Mouse (Mus musculus) MEL (cell line): ENCODE results near the gene Slc16a6. TPM values are rescaled to one million over a fixed set of nuclear protein-coding genes. Genes with fewer than 3 reads are reported as not detected.

ENCODE experiments used
- DNase-seq: peaks from one replicate; pipeline ENCODE4 v3.0.0; 2011; ENCODE audit warnings: low read depth, low spot score
- H3K27ac ChIP-seq: 2 replicates; pipeline ENCODE4 v1.5.1; 2012; ENCODE audit warnings: low read depth, mild to moderate bottlenecking, control low read depth, low read length, moderate library complexity; ENCODE audit not compliant: control insufficient read depth
- H3K27me3 ChIP-seq, 2 experiments: fragments of 150-350 bp in 1 of 2; sonication (generic) in 1 of 2; 2 replicates each; pipeline ENCODE4 v1.6.1; 2012; ENCODE audit warnings: low read length in 2 of 2, mild to moderate bottlenecking in 2 of 2, improper control_type of control experiment in 1 of 2, moderate library complexity in 1 of 2; ENCODE audit not compliant: insufficient read depth in 2 of 2, control insufficient read depth in 1 of 2
- H3K36me3 ChIP-seq, 2 experiments: 2 replicates each; pipeline ENCODE4 v1.6.1; 2012 to 2014; ENCODE audit warnings: low read length in 2 of 2, improper control_type of control experiment in 1 of 2, inconsistent platforms in 1 of 2, mild to moderate bottlenecking in 1 of 2; ENCODE audit not compliant: insufficient read depth in 2 of 2, control insufficient read depth in 1 of 2
- H3K4me1 ChIP-seq, 2 experiments: fragments of 150-350 bp in 1 of 2; sonication (generic) in 1 of 2; 2 replicates each; pipeline ENCODE4 v1.6.1; 2012; ENCODE audit warnings: low read length in 2 of 2, improper control_type of control experiment in 1 of 2, mild to moderate bottlenecking in 1 of 2; ENCODE audit not compliant: insufficient read depth in 2 of 2, control insufficient read depth in 1 of 2
- H3K4me3 ChIP-seq, 2 experiments: fragments of 150-350 bp in 1 of 2; sonication (generic) in 1 of 2; 2 replicates each; pipeline ENCODE4 v1.5.1; 2012; ENCODE audit warnings: low read depth in 2 of 2, low read length in 2 of 2, mild to moderate bottlenecking in 2 of 2, moderate library complexity in 2 of 2, control low read depth in 1 of 2, improper control_type of control experiment in 1 of 2; ENCODE audit not compliant: control insufficient read depth in 1 of 2, insufficient read depth in 1 of 2
- H3K79me2 ChIP-seq: 2 replicates; pipeline ENCODE4 v1.6.1; 2012; ENCODE audit warnings: mild to moderate bottlenecking, low read length, moderate library complexity; ENCODE audit not compliant: control insufficient read depth, poor library complexity, insufficient read depth
- H3K9ac ChIP-seq: 2 replicates; pipeline ENCODE4 v1.6.1; 2012; ENCODE audit warnings: low read depth, mild to moderate bottlenecking, control low read depth, low read length, moderate library complexity; ENCODE audit not compliant: control insufficient read depth, poor library complexity, severe bottlenecking
- H3K9me3 ChIP-seq: fragments of 150-350 bp; sonication (generic); replicated peaks from 2 replicates; pipeline ENCODE4 v1.6.1; 2012; ENCODE audit warnings: mild to moderate bottlenecking, low read length, improper control_type of control experiment, moderate library complexity; ENCODE audit not compliant: insufficient read depth
- CHD1 ChIP-seq: IDR thresholded peaks from 2 replicates; pipeline ENCODE4 v1.6.1; 2012; ENCODE audit warnings: low read depth, mild to moderate bottlenecking, inconsistent platforms, low read length, improper control_type of control experiment
- CHD2 ChIP-seq: IDR thresholded peaks from 2 replicates; pipeline ENCODE4 v1.6.1; 2011; ENCODE audit warnings: low read length, improper control_type of control experiment
- CTCF ChIP-seq, 3 experiments: IDR thresholded peaks in 2 of 3; conservative IDR thresholded peaks in 1 of 3; 2 replicates each; pipeline ENCODE4 v1.5.1; 2011 to 2012; ENCODE audit warnings: low read length in 3 of 3, low read depth in 2 of 3, mild to moderate bottlenecking in 2 of 3, improper control_type of control experiment in 1 of 3, inconsistent platforms in 1 of 3, mixed read lengths in 1 of 3, moderate library complexity in 1 of 3; ENCODE audit not compliant: control insufficient read depth in 1 of 3, insufficient read depth in 1 of 3, poor library complexity in 1 of 3, severe bottlenecking in 1 of 3
- ELF1 ChIP-seq: IDR thresholded peaks from 2 replicates; pipeline ENCODE4 v1.6.1; 2014; ENCODE audit warnings: low read depth, mild to moderate bottlenecking, inconsistent platforms, low read length, improper control_type of control experiment, moderate library complexity
- EP300 ChIP-seq, 2 experiments: IDR thresholded peaks; 2 replicates each; pipeline ENCODE4 v1.6.1; 2011; ENCODE audit warnings: improper control_type of control experiment in 2 of 2, low read length in 2 of 2, low read depth in 1 of 2, mild to moderate bottlenecking in 1 of 2
- ETS1 ChIP-seq: IDR thresholded peaks from 2 replicates; pipeline ENCODE4 v1.6.1; 2012; ENCODE audit warnings: low read depth, mild to moderate bottlenecking, inconsistent platforms, low read length, improper control_type of control experiment, moderate library complexity
- GABPA ChIP-seq: IDR thresholded peaks from 2 replicates; pipeline ENCODE4 v1.6.1; 2012; ENCODE audit warnings: low read depth, mild to moderate bottlenecking, inconsistent platforms, low read length, improper control_type of control experiment, moderate library complexity
- GATA1 ChIP-seq: IDR thresholded peaks from 2 replicates; pipeline ENCODE4 v1.6.1; 2011; ENCODE audit warnings: low read depth, low read length, improper control_type of control experiment
- HCFC1 ChIP-seq: IDR thresholded peaks from 2 replicates; pipeline ENCODE4 v1.6.1; 2012; ENCODE audit warnings: low read depth, mild to moderate bottlenecking, inconsistent platforms, low read length, improper control_type of control experiment, moderate library complexity
- JUND ChIP-seq: IDR thresholded peaks from 2 replicates; pipeline ENCODE4 v1.6.1; 2011; ENCODE audit warnings: low read depth, mild to moderate bottlenecking, improper control_type of control experiment, low read length
- KAT2A ChIP-seq: conservative IDR thresholded peaks from 2 replicates; pipeline ENCODE4 v1.6.1; 2012; ENCODE audit warnings: low read depth, low read length, improper control_type of control experiment, inconsistent platforms
- MAX ChIP-seq: IDR thresholded peaks from 2 replicates; pipeline ENCODE4 v1.6.1; 2011; ENCODE audit warnings: low read length, improper control_type of control experiment
- MAZ ChIP-seq: IDR thresholded peaks from 2 replicates; pipeline ENCODE4 v1.6.1; 2012; ENCODE audit warnings: low read depth, mild to moderate bottlenecking, inconsistent platforms, low read length, improper control_type of control experiment
- MEF2A ChIP-seq: IDR thresholded peaks from 2 replicates; pipeline ENCODE4 v1.6.1; 2014; ENCODE audit warnings: low read depth, mild to moderate bottlenecking, inconsistent platforms, low read length, improper control_type of control experiment; ENCODE audit not compliant: poor library complexity, insufficient replicate concordance, severe bottlenecking; ENCODE audit errors: extremely low read depth
- MYB ChIP-seq: IDR thresholded peaks from 2 replicates; pipeline ENCODE4 v1.6.1; 2011; ENCODE audit warnings: mild to moderate bottlenecking, low read depth, low read length, improper control_type of control experiment
- MYC ChIP-seq: IDR thresholded peaks from 2 replicates; pipeline ENCODE4 v1.6.1; 2011; ENCODE audit warnings: low read depth, mild to moderate bottlenecking, low read length, improper control_type of control experiment, moderate library complexity
- POLR2AphosphoS5 ChIP-seq: IDR thresholded peaks from 2 replicates; pipeline ENCODE4 v1.6.1; 2012; ENCODE audit warnings: low read depth, borderline replicate concordance, mild to moderate bottlenecking, inconsistent platforms, low read length, moderate library complexity, mixed read lengths
- TAL1 ChIP-seq: IDR thresholded peaks from 2 replicates; pipeline ENCODE4 v1.6.1; 2012; ENCODE audit warnings: mild to moderate bottlenecking, inconsistent platforms, low read length, moderate library complexity, mixed read lengths
- TCF12 ChIP-seq: IDR thresholded peaks from 2 replicates; pipeline ENCODE4 v1.6.1; 2014; ENCODE audit warnings: low read depth, mild to moderate bottlenecking, inconsistent platforms, low read length, improper control_type of control experiment, moderate library complexity
- USF2 ChIP-seq, 2 experiments: IDR thresholded peaks; 2 replicates each; pipeline ENCODE4 v1.6.1; 2011 to 2012; ENCODE audit warnings: improper control_type of control experiment in 2 of 2, low read length in 2 of 2, borderline replicate concordance in 1 of 2, inconsistent platforms in 1 of 2, low read depth in 1 of 2, mild to moderate bottlenecking in 1 of 2; ENCODE audit not compliant: insufficient read depth in 1 of 2
- ZC3H11A ChIP-seq: IDR thresholded peaks from 2 replicates; pipeline ENCODE4 v1.6.1; 2012; ENCODE audit warnings: low read depth, mild to moderate bottlenecking, inconsistent platforms, low read length, improper control_type of control experiment
- ZKSCAN1 ChIP-seq: IDR thresholded peaks from 2 replicates; pipeline ENCODE4 v1.6.1; 2012; ENCODE audit warnings: low read depth, mild to moderate bottlenecking, inconsistent platforms, low read length, improper control_type of control experiment, moderate library complexity
- ZMIZ1 ChIP-seq: IDR thresholded peaks from 2 replicates; pipeline ENCODE4 v1.6.1; 2012; ENCODE audit warnings: low read depth, mild to moderate bottlenecking, inconsistent platforms, low read length, improper control_type of control experiment, moderate library complexity
- ZNF384 ChIP-seq: IDR thresholded peaks from 2 replicates; pipeline ENCODE4 v1.6.1; 2012; ENCODE audit warnings: low read depth, mild to moderate bottlenecking, inconsistent platforms, low read length, improper control_type of control experiment
- polyA plus RNA-seq, 2 experiments: library from polyadenylated mRNA; stranded (reverse) in 1 of 2; unstranded in 1 of 2; fragments of >175 nt in 1 of 2; fragments of >200 nt in 1 of 2; gene quantifications; 2 replicates each; pipeline versions ENCODE4 v1.2.1 to v1.2.4; 2012; ENCODE audit warnings: low replicate concordance in 2 of 2, low read depth in 1 of 2; ENCODE audit not compliant: insufficient read length in 2 of 2, insufficient read depth in 1 of 2, missing spikeins in 1 of 2
- total RNA-seq: library from RNA; depleted of rRNA; stranded (reverse); fragments of 300-350 nt; gene quantifications from 2 replicates; pipeline ENCODE4 v1.2.3, GENCODE M21; 2012

Slc16a6 gene
- total and polyA plus RNA-seq, 3 experiments, result 34.0 to 41.6 TPM; not detected in 1

DNA sequence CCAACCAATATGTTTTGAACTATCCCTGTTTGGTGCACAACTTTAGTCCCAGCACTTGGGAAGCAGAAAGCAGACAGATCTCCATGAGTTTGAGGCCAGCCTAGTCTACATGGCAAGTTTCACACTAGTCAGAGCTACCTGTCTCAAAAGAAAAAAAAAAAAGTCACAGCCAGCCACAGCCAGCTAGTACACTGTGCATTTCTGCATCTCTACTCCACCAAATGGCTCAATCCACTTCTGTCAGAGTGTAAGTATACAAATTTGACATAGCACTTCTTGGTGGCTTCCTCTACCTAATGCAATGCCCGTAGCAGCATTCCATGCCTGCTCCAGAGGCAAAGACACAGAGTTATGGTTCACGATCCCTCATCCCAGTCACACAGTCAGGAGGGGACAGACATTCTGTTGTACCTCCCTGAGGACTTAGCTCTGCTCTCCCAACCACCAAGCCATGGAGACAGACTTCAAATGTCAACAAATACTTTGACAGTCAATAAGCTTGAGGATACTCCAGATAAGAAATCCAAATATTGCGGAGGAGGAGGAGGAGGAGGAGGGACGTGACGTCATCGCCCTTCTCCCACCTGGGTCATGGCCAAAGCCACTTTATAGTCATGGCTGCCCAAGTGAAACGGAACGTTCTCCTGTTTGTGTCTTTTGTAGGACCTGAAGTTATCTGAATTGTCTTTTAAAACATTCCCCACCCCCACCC lies 56.5 kb downstream of the Slc16a6 start:
- no peak for DNase-seq
- H3K27me3 ChIP-seq, result no peaks in the 10 kb centered on the region
- H3K9me3 ChIP-seq, result no peaks in the 10 kb centered on the region
- no peak overlapping the region for H3K27ac ChIP-seq
- H3K9ac ChIP-seq, result no peak overlapping the region
- H3K36me3 ChIP-seq, result peaks cover 0 to 5% of the 10 kb centered on the region in 2 experiments; a peak in 1 of 4 replicates
- H3K79me2 ChIP-seq, result no peaks in the 10 kb centered on the region; the same call in 1 of the 2 replicates
- peaks cover 4 to 9% of the 10 kb centered on the region in 2 experiments; a peak in 3 of 4 replicates for H3K4me1 ChIP-seq
- TF ChIP-seq ELF1, result no peak
- TF ChIP-seq TAL1, result no peak
- TF ChIP-seq TCF12, result no peak
- TF ChIP-seq MAZ, result no peak
- TF ChIP-seq KAT2A, result no peak
- no peak for TF ChIP-seq ZC3H11A
- no peak for TF ChIP-seq POLR2AphosphoS5
- no peak for TF ChIP-seq MYB
- TF ChIP-seq USF2 (IDR thresholded peaks at IDR 0.05; ENCODE audit: borderline replicate concordance in 1 of 2, insufficient read depth in 1 of 2, low read depth in 1 of 2, low read length in 2 of 2), result no peak
- TF ChIP-seq MYC, result no peak
- TF ChIP-seq JUND, result no peak
- TF ChIP-seq MEF2A, result no peak
- no peak for TF ChIP-seq ZKSCAN1
- no peak overlapping the region for H3K4me3 ChIP-seq

DNA sequence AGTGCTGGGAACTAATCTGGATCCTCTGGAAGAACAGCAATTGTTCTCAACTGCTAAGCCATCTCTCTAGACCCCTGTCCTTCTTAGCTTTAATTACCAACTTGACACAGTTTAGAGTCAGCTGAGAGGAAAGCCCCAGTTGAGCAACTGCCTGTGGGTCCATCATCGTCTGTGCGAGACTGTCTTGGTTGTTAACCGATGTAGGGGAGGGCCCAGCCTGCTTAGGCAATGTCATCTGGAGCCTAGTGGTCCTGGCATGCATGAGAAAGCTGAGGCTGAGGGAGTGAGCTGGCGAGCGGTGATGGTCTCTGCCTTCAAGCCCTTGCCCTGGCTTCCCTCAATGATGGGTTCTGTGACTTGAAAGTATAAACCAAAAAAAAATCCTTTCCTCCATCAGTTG lies 58.6 kb downstream of the Slc16a6 start:
- Histone ChIP-seq H3K4me3 (no peak overlapping the region), H3K27me3 (no peaks in the 10 kb centered on the region), H3K9me3 (no peaks in the 10 kb centered on the region), H3K36me3 (0 out of 4 replicates have a peak, but pooled peaks cover 0 to 2% of the 10 kb centered on the region in 2 experiments), H3K4me1 (peaks cover 4% of the 10 kb centered on the region in 2 experiments; a peak in 3 of 4 replicates), H3K9ac (no peak overlapping the region), H3K27ac (no peak overlapping the region), H3K79me2 (no peaks in the 10 kb centered on the region)
- no peak for DNase-seq
- no peak for TF ChIP-seq CHD1
- no peak for TF ChIP-seq MAX
- TF ChIP-seq USF2 (IDR thresholded peaks at IDR 0.05; ENCODE audit: borderline replicate concordance in 1 of 2, insufficient read depth in 1 of 2, low read depth in 1 of 2, low read length in 2 of 2), result no peak
- no peak for TF ChIP-seq GABPA
- TF ChIP-seq HCFC1, result no peak
- no peak for TF ChIP-seq CTCF (IDR thresholded peaks at IDR 0.05 in 2 of 3, conservative IDR thresholded peaks at IDR 0.05 in 1 of 3; ENCODE audit: control insufficient read depth in 1 of 3, insufficient read depth in 1 of 3, low read depth in 2 of 3, low read length in 3 of 3, poor library complexity in 1 of 3, severe bottlenecking in 1 of 3)
- no peak for TF ChIP-seq ETS1
- TF ChIP-seq ZNF384, result no peak
- TF ChIP-seq MEF2A, result no peak
- TF ChIP-seq MYB, result no peak
- no peak for TF ChIP-seq TCF12
- TF ChIP-seq POLR2AphosphoS5, result no peak
- no peak for TF ChIP-seq GATA1
- no peak for TF ChIP-seq EP300 (IDR thresholded peaks at IDR 0.05; ENCODE audit: low read depth in 1 of 2, low read length in 2 of 2)
- no peak for TF ChIP-seq KAT2A
- no peak for TF ChIP-seq CHD2
- no peak for TF ChIP-seq ZMIZ1
